Mouse (Mus musculus): Measurements from ENCODE around the gene Hadha. TPM values are rescaled to one million over a fixed set of nuclear protein-coding genes. Genes with fewer than 3 reads are reported as not detected.

The Hadha gene
- total RNA-seq, 2 experiments from 2014 or later: 64.3 to 68.3 TPM

DNA sequence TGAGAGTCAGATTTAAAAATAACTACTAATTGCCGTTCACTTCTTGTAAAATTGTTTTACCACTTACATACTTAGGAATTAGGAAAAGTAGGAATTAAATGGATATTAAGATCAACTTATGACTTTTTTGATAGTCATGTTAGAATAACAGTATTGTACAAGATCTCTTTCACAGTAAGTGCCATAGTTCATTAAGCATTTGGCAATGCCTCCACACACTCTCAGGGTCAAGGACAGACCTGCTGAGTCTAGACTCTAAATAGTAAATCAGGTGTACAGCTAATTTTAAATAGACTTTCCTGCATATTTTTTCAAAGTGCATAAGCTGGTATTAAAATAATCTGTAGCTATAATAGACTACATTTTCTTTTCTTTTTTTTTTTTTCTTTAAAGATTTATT, 2.5 kb downstream of the Hadha start:
- intact Hi-C loops (cut with DNase I): no loop called here
- Histone ChIP-seq H3K27ac (no peak overlapping the region), H3K4me3 (no peak overlapping the region)
- DNase-seq (ENCODE audit: extremely low spot score in 1 of 2, low spot score in 2 of 2): no peak
- TF ChIP-seq CTCF (IDR thresholded peaks at IDR 0.05): no peak

DNA sequence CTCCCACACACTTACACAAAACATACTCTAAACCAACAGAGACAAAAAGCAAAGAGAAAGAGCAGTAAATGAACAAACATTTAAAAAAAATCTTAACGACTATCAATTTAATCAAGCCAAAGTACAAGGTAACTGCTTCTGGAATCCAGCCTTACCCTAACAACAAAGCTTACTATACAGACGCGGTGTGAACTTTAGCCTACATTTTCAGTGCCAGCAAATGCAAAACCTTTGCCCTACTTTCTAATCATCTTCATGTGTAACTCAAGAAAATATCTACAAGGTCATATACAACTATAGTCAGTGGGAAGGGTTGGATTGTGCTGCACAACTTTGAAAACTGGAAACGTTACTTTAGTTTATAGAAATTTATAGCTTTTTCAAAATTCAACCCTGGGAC, 3.0 kb downstream of the Hadha start:
- no peak overlapping the region for H3K4me3 ChIP-seq
- intact Hi-C loops (cut with DNase I): no loop called here
- no peak for TF ChIP-seq CTCF (IDR thresholded peaks at IDR 0.05)

DNA sequence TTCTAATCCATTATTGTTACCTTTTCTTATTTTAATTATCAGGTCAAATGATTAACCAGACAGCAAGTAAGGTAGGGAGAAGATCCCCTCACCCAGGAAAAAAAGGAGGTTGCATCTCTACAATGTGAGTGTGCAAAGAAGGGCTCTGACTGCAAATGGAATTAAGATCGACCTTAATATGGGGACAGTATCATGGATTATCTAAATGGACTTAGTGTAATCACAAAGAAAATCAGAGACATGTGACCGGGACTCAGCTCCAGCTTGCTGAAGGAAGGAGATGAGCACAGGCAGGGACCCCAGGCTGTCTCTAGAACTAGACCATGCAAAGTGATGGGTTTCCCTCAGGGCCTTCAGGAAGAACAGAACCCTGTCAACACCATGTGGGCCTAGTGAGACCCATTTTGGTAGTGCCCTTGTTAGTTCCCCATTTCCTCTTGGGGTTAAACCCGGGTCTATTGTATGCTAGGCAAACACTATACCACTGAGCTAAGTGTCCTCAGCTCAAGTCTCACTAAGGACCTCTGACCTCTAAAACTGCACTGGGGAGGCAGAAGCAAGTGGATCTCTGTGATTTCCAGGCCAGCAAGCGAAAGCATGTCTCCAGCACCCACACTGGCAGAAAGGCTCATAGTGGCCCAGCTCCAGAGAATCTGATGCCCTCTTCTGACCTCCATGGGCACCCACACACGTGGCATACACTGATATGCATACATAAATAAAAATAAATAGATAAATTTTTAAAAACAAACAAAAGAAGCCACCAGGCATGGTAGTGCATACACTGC, 6.6 kb downstream of the Hadha start:
- no peak for DNase-seq (ENCODE audit: extremely low spot score in 1 of 2, low spot score in 2 of 2)
- intact Hi-C loops (cut with DNase I): no loop called here
- no peak for TF ChIP-seq CTCF (IDR thresholded peaks at IDR 0.05)
- H3K27ac ChIP-seq: no peak overlapping the region
- no peak overlapping the region for H3K4me3 ChIP-seq

More for the DNA sequence above, 3.0 kb downstream of the Hadha start:
- no peak overlapping the region for H3K27ac ChIP-seq
- no peak for DNase-seq (ENCODE audit: extremely low spot score in 1 of 2, low spot score in 2 of 2)

DNA sequence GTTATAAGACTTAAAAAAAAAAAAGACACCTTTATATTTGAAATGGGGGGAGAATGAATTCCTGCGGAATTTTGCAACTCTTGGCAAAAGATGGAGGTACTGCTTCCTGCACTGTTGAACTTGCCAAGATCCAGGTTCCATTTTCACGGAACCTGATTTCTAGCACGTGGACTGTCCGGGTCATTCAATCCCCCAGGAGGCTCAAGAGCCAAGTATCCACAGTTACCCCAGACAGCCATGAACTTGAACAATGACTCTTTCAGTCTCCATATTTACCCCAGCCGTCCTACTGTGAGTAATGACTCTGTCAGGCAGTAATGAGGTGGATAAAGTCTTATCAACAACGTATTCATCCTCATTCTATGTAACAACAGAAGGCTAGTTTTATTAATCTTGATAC, 8.4 kb downstream of the Hadha start:
- intact Hi-C loops (cut with DNase I): no loop called here
- Histone ChIP-seq H3K27ac (no peak overlapping the region), H3K4me3 (no peak overlapping the region)
- TF ChIP-seq CTCF (IDR thresholded peaks at IDR 0.05): no peak
- no peak for DNase-seq (ENCODE audit: extremely low spot score in 1 of 2, low spot score in 2 of 2)

DNA sequence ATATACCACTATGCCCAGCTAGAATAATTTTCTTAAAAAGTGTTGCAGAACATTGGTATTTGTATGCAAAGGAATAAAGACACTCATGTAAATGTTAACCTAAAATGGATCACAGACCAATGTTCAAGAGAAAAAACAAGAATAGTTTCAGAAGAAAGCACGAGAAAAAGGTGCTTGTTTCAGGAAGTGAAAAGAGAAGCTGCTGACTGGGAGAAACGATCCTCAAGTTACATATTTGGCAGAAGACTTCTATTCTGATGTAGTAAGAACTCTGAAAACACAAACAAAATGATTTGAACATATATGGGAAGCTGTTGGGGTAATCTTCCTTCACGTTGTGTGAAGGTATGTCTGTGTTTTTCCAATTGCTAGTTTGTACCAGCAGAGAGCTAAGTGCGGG, 16.8 kb downstream of the Hadha start:
- DNase-seq (ENCODE audit: extremely low spot score in 1 of 2, low spot score in 2 of 2): no peak
- Histone ChIP-seq H3K27ac (no peak overlapping the region), H3K4me3 (no peak overlapping the region)
- intact Hi-C loops (cut with DNase I): no loop called here
- no peak for TF ChIP-seq CTCF (IDR thresholded peaks at IDR 0.05)

DNA sequence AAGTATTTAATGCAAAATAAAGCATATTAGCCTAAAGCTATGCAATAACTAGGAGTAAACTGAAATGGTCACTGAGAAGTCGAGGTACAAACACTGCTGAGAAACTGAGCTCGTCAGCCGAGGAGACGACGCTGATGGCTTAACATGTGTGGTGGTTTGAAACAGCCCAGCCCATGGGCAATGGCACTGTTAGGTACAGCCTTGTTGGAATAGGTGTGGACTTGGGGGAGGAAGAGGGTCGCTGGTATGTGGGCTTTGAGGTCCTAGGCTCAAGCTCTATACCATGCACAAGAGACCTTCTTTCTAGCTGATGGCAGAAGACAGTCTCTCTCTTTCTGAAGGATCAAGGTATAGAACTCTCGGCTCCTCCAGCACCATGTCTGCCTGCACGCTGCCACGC, 17.7 kb downstream of the Hadha start:
- H3K4me3 ChIP-seq: no peak overlapping the region
- H3K27ac ChIP-seq: no peak overlapping the region
- DNase-seq (ENCODE audit: extremely low spot score in 1 of 2, low spot score in 2 of 2): no peak
- intact Hi-C loops (cut with DNase I): no loop called here
- TF ChIP-seq CTCF (IDR thresholded peaks at IDR 0.05): no peak

DNA sequence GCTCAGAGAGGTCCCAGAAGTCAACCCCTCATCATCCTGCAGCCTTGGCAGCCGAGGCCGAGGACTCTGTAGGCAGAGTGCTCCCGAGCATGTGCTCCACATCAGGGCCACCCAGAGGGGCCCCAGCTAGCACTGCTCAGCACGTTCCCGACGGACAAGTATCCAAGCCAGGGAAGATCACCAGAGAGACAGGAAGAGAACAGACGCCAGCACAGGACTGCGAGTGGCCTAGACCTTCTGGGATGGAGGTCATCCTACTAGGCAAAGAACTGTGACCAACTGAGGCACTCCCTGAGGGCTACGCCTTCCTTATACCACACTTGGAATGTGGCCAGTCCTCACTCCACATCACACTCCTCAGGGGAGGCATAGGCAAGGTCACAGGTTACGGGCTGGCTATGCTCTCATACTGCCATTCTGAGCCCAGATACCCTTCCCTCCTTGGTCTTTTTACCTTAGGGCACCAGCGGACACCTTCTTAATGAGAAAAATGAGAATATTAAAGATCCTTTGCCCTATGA, 19.2 kb downstream of the Hadha start:
- intact Hi-C loops (cut with DNase I): no loop called here

DNA sequence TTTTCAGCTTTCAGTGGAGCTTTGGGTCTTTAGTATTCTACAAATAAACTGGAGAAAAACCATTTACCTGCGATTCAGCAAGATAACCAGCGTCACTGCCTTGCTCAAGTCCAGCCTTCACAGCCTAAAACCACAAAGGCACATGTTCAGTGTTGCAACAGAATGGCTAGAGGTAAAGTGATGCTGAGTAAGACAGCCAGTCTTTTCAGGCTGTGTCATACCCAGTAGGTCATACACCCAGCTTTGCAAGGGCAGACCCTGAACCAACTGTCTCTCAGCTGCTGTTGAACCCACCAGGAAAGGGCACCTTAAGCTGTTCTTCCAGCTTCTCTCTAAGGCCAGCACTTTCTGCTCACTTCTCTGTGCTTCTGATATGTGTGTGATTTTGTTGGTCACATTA, 22.8 kb downstream of the Hadha start:
- Histone ChIP-seq H3K27ac (no peak overlapping the region), H3K4me3 (no peak overlapping the region)
- intact Hi-C loops (cut with DNase I): no loop called here
- DNase-seq (ENCODE audit: extremely low spot score in 1 of 2, low spot score in 2 of 2): no peak
- TF ChIP-seq CTCF (IDR thresholded peaks at IDR 0.05): no peak

More for the DNA sequence above, 19.2 kb downstream of the Hadha start:
- Histone ChIP-seq H3K27ac (no peak overlapping the region), H3K4me3 (no peak overlapping the region)
- no peak for DNase-seq (ENCODE audit: extremely low spot score in 1 of 2, low spot score in 2 of 2)
- TF ChIP-seq CTCF (IDR thresholded peaks at IDR 0.05): no peak

DNA sequence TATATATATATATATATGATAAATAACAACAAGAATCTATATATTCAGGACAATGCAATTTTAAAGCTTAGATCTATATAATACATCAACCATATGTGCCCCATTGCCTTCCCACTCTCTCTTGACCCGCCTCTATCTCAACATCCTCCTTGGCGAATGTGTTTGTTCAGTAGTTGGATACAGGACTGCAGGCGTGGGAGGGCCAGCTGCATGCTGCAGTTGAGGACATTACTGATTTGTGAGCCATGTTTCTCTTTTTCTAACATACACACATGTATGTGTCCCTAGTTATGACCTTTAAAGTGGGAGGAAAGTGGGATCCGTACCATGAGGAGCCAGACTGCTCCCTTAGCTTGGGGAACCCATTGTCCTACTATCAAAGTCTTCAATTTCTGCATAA, 23.7 kb downstream of the Hadha start:
- no peak for TF ChIP-seq CTCF (IDR thresholded peaks at IDR 0.05)
- Histone ChIP-seq H3K27ac (no peak overlapping the region), H3K4me3 (no peak overlapping the region)
- intact Hi-C loops (cut with DNase I): no loop called here
- DNase-seq (ENCODE audit: extremely low spot score in 1 of 2, low spot score in 2 of 2): no peak

DNA sequence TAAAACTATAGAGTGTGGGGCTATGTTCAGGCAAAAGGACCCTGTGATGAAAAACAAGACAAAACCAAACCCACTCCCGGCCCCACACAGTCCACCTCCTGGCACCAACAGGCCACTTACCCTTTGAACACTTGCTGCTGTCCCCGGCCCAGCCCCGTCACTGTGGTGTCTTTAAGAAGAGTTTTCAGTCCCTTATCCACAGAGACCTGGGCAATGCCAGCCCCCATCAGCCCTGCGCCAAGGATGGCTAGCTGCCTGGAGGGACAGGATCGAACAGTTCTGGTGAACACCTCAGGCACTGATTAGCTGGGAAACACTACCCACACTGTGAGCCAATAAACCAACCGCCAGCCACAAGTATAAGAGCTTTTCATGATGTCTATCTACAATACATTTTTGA, 26.3 kb downstream of the Hadha start:
- no peak overlapping the region for H3K27ac ChIP-seq
- DNase-seq (ENCODE audit: extremely low spot score in 1 of 2, low spot score in 2 of 2): no peak
- intact Hi-C loops (cut with DNase I): no loop called here
- no peak for TF ChIP-seq CTCF (IDR thresholded peaks at IDR 0.05)
- H3K4me3 ChIP-seq: no peak overlapping the region

DNA sequence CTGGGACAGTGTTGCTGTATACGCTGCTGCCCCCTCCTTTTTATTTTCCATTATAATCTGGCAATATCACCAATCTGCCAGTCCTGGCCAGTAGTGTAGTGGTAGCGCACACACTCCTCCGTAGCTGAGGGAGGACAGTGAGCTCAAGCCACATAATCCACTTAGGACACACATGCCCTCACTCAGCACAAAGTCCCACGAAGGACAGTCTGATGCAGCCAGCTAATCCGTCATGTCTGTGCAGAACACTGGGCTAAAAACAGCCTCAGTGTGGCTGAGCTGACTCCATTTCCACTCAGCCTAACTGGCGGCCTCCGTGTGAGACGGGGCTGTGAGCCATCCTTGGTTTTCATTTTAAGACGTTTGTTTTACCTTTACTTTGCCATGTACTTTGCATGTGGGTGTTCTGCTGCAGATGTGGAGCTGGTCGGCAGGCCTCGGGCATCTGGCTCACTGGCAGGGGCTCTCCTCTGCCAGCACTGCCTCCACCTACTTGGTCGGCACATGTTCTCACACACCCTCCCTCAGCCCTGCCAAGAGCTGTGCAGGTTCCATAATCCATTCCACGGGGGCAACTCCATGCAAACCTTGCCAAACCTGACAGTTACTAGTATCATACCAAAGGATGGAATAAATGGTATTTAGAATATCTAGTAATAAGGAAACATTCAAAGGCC, 26.9 kb downstream of the Hadha start:
- no peak for DNase-seq (ENCODE audit: extremely low spot score in 1 of 2, low spot score in 2 of 2)
- Histone ChIP-seq H3K27ac (no peak overlapping the region), H3K4me3 (no peak overlapping the region)
- TF ChIP-seq CTCF (IDR thresholded peaks at IDR 0.05): no peak
- intact Hi-C loops (cut with DNase I): no loop called here

DNA sequence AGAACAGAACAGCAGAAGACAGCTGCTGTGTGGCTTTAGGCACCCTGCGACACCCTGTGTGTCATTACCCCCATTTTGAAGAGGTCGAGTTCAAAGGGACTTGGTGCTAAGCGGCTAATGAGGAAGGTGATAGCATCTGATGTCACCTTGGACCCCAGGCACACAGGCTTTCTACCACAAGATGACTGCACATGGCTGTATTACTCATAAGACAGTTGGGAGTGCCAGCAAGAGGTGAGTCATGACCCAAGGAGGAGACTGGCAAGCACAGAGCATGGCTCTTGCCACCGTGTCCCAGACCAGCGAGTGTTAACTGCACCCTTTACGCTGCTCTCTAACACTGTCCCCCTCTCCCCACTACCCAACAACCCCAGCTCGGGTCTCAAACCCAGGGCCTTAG, 28.2 kb downstream of the Hadha start:
- intact Hi-C loops (cut with DNase I): no loop called here
- TF ChIP-seq CTCF (IDR thresholded peaks at IDR 0.05): no peak
- Histone ChIP-seq H3K4me3 (no peak overlapping the region), H3K27ac (no peak overlapping the region)
- no peak for DNase-seq (ENCODE audit: extremely low spot score in 1 of 2, low spot score in 2 of 2)

Measured in left cerebral cortex, adult 2 months (tissue).